Mouse (Mus musculus) MEL (cell line): ENCODE data around the gene Nob1. TPM values are rescaled to one million over a fixed set of nuclear protein-coding genes. Genes with fewer than 3 reads are reported as not detected.

ENCODE experiments used
- DNase-seq: peaks from one replicate; pipeline ENCODE4 v3.0.0; 2011; ENCODE audit warnings: low read depth, low spot score
- H3K27ac ChIP-seq: 2 replicates; pipeline ENCODE4 v1.5.1; 2012; ENCODE audit warnings: low read depth, mild to moderate bottlenecking, control low read depth, low read length, moderate library complexity; ENCODE audit not compliant: control insufficient read depth
- H3K27me3 ChIP-seq, 2 experiments: fragments of 150-350 bp in 1 of 2; sonication (generic) in 1 of 2; 2 replicates each; pipeline ENCODE4 v1.6.1; 2012; ENCODE audit warnings: low read length in 2 of 2, mild to moderate bottlenecking in 2 of 2, improper control_type of control experiment in 1 of 2, moderate library complexity in 1 of 2; ENCODE audit not compliant: insufficient read depth in 2 of 2, control insufficient read depth in 1 of 2
- H3K36me3 ChIP-seq, 2 experiments: 2 replicates each; pipeline ENCODE4 v1.6.1; 2012 to 2014; ENCODE audit warnings: low read length in 2 of 2, improper control_type of control experiment in 1 of 2, inconsistent platforms in 1 of 2, mild to moderate bottlenecking in 1 of 2; ENCODE audit not compliant: insufficient read depth in 2 of 2, control insufficient read depth in 1 of 2
- H3K4me1 ChIP-seq, 2 experiments: fragments of 150-350 bp in 1 of 2; sonication (generic) in 1 of 2; 2 replicates each; pipeline ENCODE4 v1.6.1; 2012; ENCODE audit warnings: low read length in 2 of 2, improper control_type of control experiment in 1 of 2, mild to moderate bottlenecking in 1 of 2; ENCODE audit not compliant: insufficient read depth in 2 of 2, control insufficient read depth in 1 of 2
- H3K4me3 ChIP-seq, 2 experiments: fragments of 150-350 bp in 1 of 2; sonication (generic) in 1 of 2; 2 replicates each; pipeline ENCODE4 v1.5.1; 2012; ENCODE audit warnings: low read depth in 2 of 2, low read length in 2 of 2, mild to moderate bottlenecking in 2 of 2, moderate library complexity in 2 of 2, control low read depth in 1 of 2, improper control_type of control experiment in 1 of 2; ENCODE audit not compliant: control insufficient read depth in 1 of 2, insufficient read depth in 1 of 2
- H3K79me2 ChIP-seq: 2 replicates; pipeline ENCODE4 v1.6.1; 2012; ENCODE audit warnings: mild to moderate bottlenecking, low read length, moderate library complexity; ENCODE audit not compliant: control insufficient read depth, poor library complexity, insufficient read depth
- H3K9ac ChIP-seq: 2 replicates; pipeline ENCODE4 v1.6.1; 2012; ENCODE audit warnings: low read depth, mild to moderate bottlenecking, control low read depth, low read length, moderate library complexity; ENCODE audit not compliant: control insufficient read depth, poor library complexity, severe bottlenecking
- H3K9me3 ChIP-seq: fragments of 150-350 bp; sonication (generic); replicated peaks from 2 replicates; pipeline ENCODE4 v1.6.1; 2012; ENCODE audit warnings: mild to moderate bottlenecking, low read length, improper control_type of control experiment, moderate library complexity; ENCODE audit not compliant: insufficient read depth
- BHLHE40 ChIP-seq: IDR thresholded peaks from 2 replicates; pipeline ENCODE4 v1.6.1; 2012; ENCODE audit warnings: low read depth, mild to moderate bottlenecking, inconsistent platforms, low read length, improper control_type of control experiment, borderline replicate concordance
- CTCF ChIP-seq, 3 experiments: IDR thresholded peaks in 2 of 3; conservative IDR thresholded peaks in 1 of 3; 2 replicates each; pipeline ENCODE4 v1.5.1; 2011 to 2012; ENCODE audit warnings: low read length in 3 of 3, low read depth in 2 of 3, mild to moderate bottlenecking in 2 of 3, improper control_type of control experiment in 1 of 3, inconsistent platforms in 1 of 3, mixed read lengths in 1 of 3, moderate library complexity in 1 of 3; ENCODE audit not compliant: control insufficient read depth in 1 of 3, insufficient read depth in 1 of 3, poor library complexity in 1 of 3, severe bottlenecking in 1 of 3
- E2F4 ChIP-seq: IDR thresholded peaks from 2 replicates; pipeline ENCODE4 v1.6.1; 2011; ENCODE audit warnings: low read depth, low read length, improper control_type of control experiment, borderline replicate concordance
- ELF1 ChIP-seq: IDR thresholded peaks from 2 replicates; pipeline ENCODE4 v1.6.1; 2014; ENCODE audit warnings: low read depth, mild to moderate bottlenecking, inconsistent platforms, low read length, improper control_type of control experiment, moderate library complexity
- EP300 ChIP-seq, 2 experiments: IDR thresholded peaks; 2 replicates each; pipeline ENCODE4 v1.6.1; 2011; ENCODE audit warnings: improper control_type of control experiment in 2 of 2, low read length in 2 of 2, low read depth in 1 of 2, mild to moderate bottlenecking in 1 of 2
- ETS1 ChIP-seq: IDR thresholded peaks from 2 replicates; pipeline ENCODE4 v1.6.1; 2012; ENCODE audit warnings: low read depth, mild to moderate bottlenecking, inconsistent platforms, low read length, improper control_type of control experiment, moderate library complexity
- GATA1 ChIP-seq: IDR thresholded peaks from 2 replicates; pipeline ENCODE4 v1.6.1; 2011; ENCODE audit warnings: low read depth, low read length, improper control_type of control experiment
- KAT2A ChIP-seq: conservative IDR thresholded peaks from 2 replicates; pipeline ENCODE4 v1.6.1; 2012; ENCODE audit warnings: low read depth, low read length, improper control_type of control experiment, inconsistent platforms
- MAFK ChIP-seq: IDR thresholded peaks from 2 replicates; pipeline ENCODE4 v1.6.1; 2011; ENCODE audit warnings: low read depth, mild to moderate bottlenecking, low read length, improper control_type of control experiment, borderline replicate concordance
- MAX ChIP-seq: IDR thresholded peaks from 2 replicates; pipeline ENCODE4 v1.6.1; 2011; ENCODE audit warnings: low read length, improper control_type of control experiment
- MEF2A ChIP-seq: IDR thresholded peaks from 2 replicates; pipeline ENCODE4 v1.6.1; 2014; ENCODE audit warnings: low read depth, mild to moderate bottlenecking, inconsistent platforms, low read length, improper control_type of control experiment; ENCODE audit not compliant: poor library complexity, insufficient replicate concordance, severe bottlenecking; ENCODE audit errors: extremely low read depth
- MXI1 ChIP-seq: IDR thresholded peaks from 2 replicates; pipeline ENCODE4 v1.6.1; 2011; ENCODE audit warnings: mild to moderate bottlenecking, low read depth, low read length, improper control_type of control experiment
- MYC ChIP-seq: IDR thresholded peaks from 2 replicates; pipeline ENCODE4 v1.6.1; 2011; ENCODE audit warnings: low read depth, mild to moderate bottlenecking, low read length, improper control_type of control experiment, moderate library complexity
- NELFE ChIP-seq: IDR thresholded peaks from 2 replicates; pipeline ENCODE4 v1.6.1; 2011; ENCODE audit warnings: low read depth, low read length, improper control_type of control experiment
- POLR2A ChIP-seq, 2 experiments: IDR thresholded peaks; 2 replicates each; pipeline ENCODE4 v1.6.1; 2011 to 2012; ENCODE audit warnings: low read length in 2 of 2, mild to moderate bottlenecking in 2 of 2, control low read depth in 1 of 2, improper control_type of control experiment in 1 of 2, low read depth in 1 of 2, moderate library complexity in 1 of 2; ENCODE audit not compliant: control insufficient read depth in 1 of 2, insufficient read depth in 1 of 2, poor library complexity in 1 of 2
- POLR2AphosphoS5 ChIP-seq: IDR thresholded peaks from 2 replicates; pipeline ENCODE4 v1.6.1; 2012; ENCODE audit warnings: low read depth, borderline replicate concordance, mild to moderate bottlenecking, inconsistent platforms, low read length, moderate library complexity, mixed read lengths
- SIN3A ChIP-seq: IDR thresholded peaks from 2 replicates; pipeline ENCODE4 v1.6.1; 2012; ENCODE audit warnings: low read length, improper control_type of control experiment, inconsistent platforms
- TAL1 ChIP-seq: IDR thresholded peaks from 2 replicates; pipeline ENCODE4 v1.6.1; 2012; ENCODE audit warnings: mild to moderate bottlenecking, inconsistent platforms, low read length, moderate library complexity, mixed read lengths
- TCF12 ChIP-seq: IDR thresholded peaks from 2 replicates; pipeline ENCODE4 v1.6.1; 2014; ENCODE audit warnings: low read depth, mild to moderate bottlenecking, inconsistent platforms, low read length, improper control_type of control experiment, moderate library complexity
- USF1 ChIP-seq: IDR thresholded peaks from 2 replicates; pipeline ENCODE4 v1.6.1; 2014; ENCODE audit warnings: low read depth, mild to moderate bottlenecking, inconsistent platforms, low read length, improper control_type of control experiment, moderate library complexity
- USF2 ChIP-seq, 2 experiments: IDR thresholded peaks; 2 replicates each; pipeline ENCODE4 v1.6.1; 2011 to 2012; ENCODE audit warnings: improper control_type of control experiment in 2 of 2, low read length in 2 of 2, borderline replicate concordance in 1 of 2, inconsistent platforms in 1 of 2, low read depth in 1 of 2, mild to moderate bottlenecking in 1 of 2; ENCODE audit not compliant: insufficient read depth in 1 of 2
- ZKSCAN1 ChIP-seq: IDR thresholded peaks from 2 replicates; pipeline ENCODE4 v1.6.1; 2012; ENCODE audit warnings: low read depth, mild to moderate bottlenecking, inconsistent platforms, low read length, improper control_type of control experiment, moderate library complexity
- ZMIZ1 ChIP-seq: IDR thresholded peaks from 2 replicates; pipeline ENCODE4 v1.6.1; 2012; ENCODE audit warnings: low read depth, mild to moderate bottlenecking, inconsistent platforms, low read length, improper control_type of control experiment, moderate library complexity
- polyA plus RNA-seq, 2 experiments: library from polyadenylated mRNA; stranded (reverse) in 1 of 2; unstranded in 1 of 2; fragments of >175 nt in 1 of 2; fragments of >200 nt in 1 of 2; gene quantifications; 2 replicates each; pipeline versions ENCODE4 v1.2.1 to v1.2.4; 2012; ENCODE audit warnings: low replicate concordance in 2 of 2, low read depth in 1 of 2; ENCODE audit not compliant: insufficient read length in 2 of 2, insufficient read depth in 1 of 2, missing spikeins in 1 of 2
- total RNA-seq: library from RNA; depleted of rRNA; stranded (reverse); fragments of 300-350 nt; gene quantifications from 2 replicates; pipeline ENCODE4 v1.2.3, GENCODE M21; 2012

Gene Nob1
- total and polyA plus RNA-seq, 3 experiments: 125 to 200 (median 144) TPM

DNA sequence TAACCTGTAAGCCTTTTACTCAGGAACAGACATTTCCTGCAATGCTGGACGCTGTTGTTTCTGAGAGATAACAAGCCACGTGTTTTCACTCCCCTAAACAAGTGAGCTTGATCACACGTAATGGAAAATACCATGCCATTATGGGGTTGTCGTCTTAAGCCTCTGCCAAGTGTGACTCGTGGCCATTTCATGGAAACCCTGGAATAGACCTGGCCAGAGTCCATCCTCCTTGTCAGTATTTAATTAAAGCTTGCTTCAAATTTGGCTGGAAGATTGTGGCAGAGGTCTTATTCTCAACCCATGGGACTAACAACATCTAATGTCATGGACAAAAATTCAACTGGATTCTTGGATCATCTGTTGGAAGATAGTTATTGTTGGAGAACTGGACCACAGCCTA, 38.7 kb downstream of the Nob1 start:
- Histone ChIP-seq H3K36me3 (peaks cover 0 to 7% of the 10 kb centered on the region in 2 experiments; a peak in 2 of 4 replicates), H3K9me3 (no peaks in the 10 kb centered on the region), H3K79me2 (no peaks in the 10 kb centered on the region), H3K27ac (no peak overlapping the region), H3K9ac (peak overlapping the region; percentile 5; the same call in 1 of the 2 replicates), H3K27me3 (no peaks in the 10 kb centered on the region), H3K4me1 (peaks cover 3 to 4% of the 10 kb centered on the region in 2 experiments; a peak in 3 of 4 replicates), H3K4me3 (no peak overlapping the region)
- TF ChIP-seq POLR2A (IDR thresholded peaks at IDR 0.05; ENCODE audit: control insufficient read depth in 1 of 2, insufficient read depth in 1 of 2, low read depth in 1 of 2, low read length in 2 of 2, poor library complexity in 1 of 2): no peak
- peak; percentile 95 for TF ChIP-seq MAX
- TF ChIP-seq NELFE: no peak
- TF ChIP-seq EP300 (IDR thresholded peaks at IDR 0.05; ENCODE audit: low read depth in 1 of 2, low read length in 2 of 2): no peak
- no peak for TF ChIP-seq MAFK
- TF ChIP-seq ZMIZ1: no peak
- no peak for TF ChIP-seq ELF1
- TF ChIP-seq E2F4: no peak
- TF ChIP-seq MXI1: peak; percentile 93
- TF ChIP-seq ETS1: peak; percentile 55
- peak; percentile 82 for TF ChIP-seq USF1
- 0 out of 4 replicates have a peak, but pooled peaks of 1 of the 2 experiments have one; percentile 25 for TF ChIP-seq USF2 (IDR thresholded peaks at IDR 0.05; ENCODE audit: borderline replicate concordance in 1 of 2, insufficient read depth in 1 of 2, low read depth in 1 of 2, low read length in 2 of 2)
- TF ChIP-seq GATA1: peak; percentile 65; the same call in 1 of the 2 replicates
- 0 out of 2 replicates have a peak, but pooled peaks have one; percentile 20 for TF ChIP-seq BHLHE40
- TF ChIP-seq TAL1: peak; percentile 32
- no peak for TF ChIP-seq ZKSCAN1
- 0 out of 2 replicates have a peak, but pooled peaks have one; percentile 34 for TF ChIP-seq TCF12
- TF ChIP-seq KAT2A: no peak
- TF ChIP-seq SIN3A: peak; percentile 85
- TF ChIP-seq MYC: peak; percentile 79; the same call in 1 of the 2 replicates
- no peak for TF ChIP-seq POLR2AphosphoS5
- TF ChIP-seq MEF2A: no peak
- TF ChIP-seq CTCF (IDR thresholded peaks at IDR 0.05 in 2 of 3, conservative IDR thresholded peaks at IDR 0.05 in 1 of 3; ENCODE audit: control insufficient read depth in 1 of 3, insufficient read depth in 1 of 3, low read depth in 2 of 3, low read length in 3 of 3, poor library complexity in 1 of 3, severe bottlenecking in 1 of 3): no peak
- peak; percentile 67 for DNase-seq
